Mouse (Mus musculus) intestine, embryonic 14.5 days (tissue): ENCODE measurements around the gene Anpep. TPM values are rescaled to one million over a fixed set of nuclear protein-coding genes. Genes with fewer than 3 reads are reported as not detected.
A peak's percentile ranks its signal among the peaks of the same experiment; 100 is the strongest.

ENCODE experiments used
- ATAC-seq: fragments of 200-750 bp; cut with Nextera tagmentation; replicated peaks from 2 replicates; pipeline ENCODE4 v1.8.0; 2017; ENCODE audit warnings: low read depth, moderate number of reproducible peaks, moderate TSS enrichment, moderate library complexity; ENCODE audit not compliant: low FRiP score, low TSS enrichment
- DNase-seq: peaks from one replicate; pipeline ENCODE4 v3.0.0-alpha.2; 2018; ENCODE audit warnings: low spot score
- H3K27ac ChIP-seq: fragments of 300-500 bp; sonication (generic); 2 replicates; pipeline ENCODE4 v1.5.1; 2014; ENCODE audit warnings: low read depth, mild to moderate bottlenecking, control low read depth
- H3K27me3 ChIP-seq: fragments of 300-500 bp; sonication (generic); replicated peaks from 2 replicates; pipeline ENCODE4 v1.6.1; 2014; ENCODE audit warnings: low read length, control low read depth; ENCODE audit not compliant: control insufficient read depth, insufficient read depth
- H3K36me3 ChIP-seq: fragments of 300-500 bp; sonication (generic); 2 replicates; pipeline ENCODE4 v1.6.1; 2014; ENCODE audit warnings: low read length, control low read depth; ENCODE audit not compliant: control insufficient read depth, insufficient read depth
- H3K4me1 ChIP-seq: fragments of 300-500 bp; sonication (generic); replicated peaks from 2 replicates; pipeline ENCODE4 v1.6.1; 2014; ENCODE audit warnings: low read length, control low read depth, mixed read lengths; ENCODE audit not compliant: control insufficient read depth, insufficient read depth
- H3K4me2 ChIP-seq: fragments of 300-500 bp; sonication (generic); 2 replicates; pipeline ENCODE4 v1.6.1; 2014; ENCODE audit warnings: low read length
- H3K4me3 ChIP-seq: fragments of 300-500 bp; sonication (generic); 2 replicates; pipeline ENCODE4 v1.5.1; 2014; ENCODE audit warnings: low read depth, low read length, control low read depth, mixed read lengths
- H3K9ac ChIP-seq: fragments of 300-500 bp; sonication (generic); 2 replicates; pipeline ENCODE4 v1.6.1; 2014; ENCODE audit warnings: mild to moderate bottlenecking, low read length
- H3K9me3 ChIP-seq: fragments of 300-500 bp; sonication (generic); 2 replicates; pipeline ENCODE4 v1.6.1; 2016; ENCODE audit warnings: low read length, control low read depth; ENCODE audit not compliant: control insufficient read depth
- WGBS: fragments of 180-500 bp; shearing (Covaris S2); extraction: QIAGEN DNeasy Blood & Tissue Kit; methylation state at CpG from one replicate; pipeline ENCODE4 v1.1.7; 2014; 5-methylcytosine and 5-hydroxymethylcytosine counted together
- polyA plus RNA-seq: library from polyadenylated mRNA; unstranded; fragments of >200 nt; fragmentation: Nextera tagmentation; extraction: Ambion mirVana; gene quantifications from 2 replicates; pipeline ENCODE4 v1.2.1, GENCODE M21; 2014

Gene Anpep
- polyA plus RNA-seq, 1 experiment from 2014 or later, result 94.9 TPM

GRCm38 (mm10) chr7:79892576-79893428 lies 31.9 kb upstream of the Anpep start:
- Histone ChIP-seq H3K4me1 (no peaks in the 10 kb centered on the region), H3K4me2 (no peak overlapping the region), H3K9me3 (no peaks in the 10 kb centered on the region), H3K9ac (no peak overlapping the region), H3K4me3 (no peak overlapping the region), H3K36me3 (peaks cover 26% of the 10 kb centered on the region; the same call in 1 of the 2 replicates), H3K27ac (peak overlapping the region; percentile 57; the same call in 1 of the 2 replicates), H3K27me3 (no peaks in the 10 kb centered on the region)
- ATAC-seq (no peak; the same call in 1 of the 2 replicates), DNase-seq (no peak)
- WGBS, result 71% methylated on average over 6 of the region's 6 CpGs

DNA sequence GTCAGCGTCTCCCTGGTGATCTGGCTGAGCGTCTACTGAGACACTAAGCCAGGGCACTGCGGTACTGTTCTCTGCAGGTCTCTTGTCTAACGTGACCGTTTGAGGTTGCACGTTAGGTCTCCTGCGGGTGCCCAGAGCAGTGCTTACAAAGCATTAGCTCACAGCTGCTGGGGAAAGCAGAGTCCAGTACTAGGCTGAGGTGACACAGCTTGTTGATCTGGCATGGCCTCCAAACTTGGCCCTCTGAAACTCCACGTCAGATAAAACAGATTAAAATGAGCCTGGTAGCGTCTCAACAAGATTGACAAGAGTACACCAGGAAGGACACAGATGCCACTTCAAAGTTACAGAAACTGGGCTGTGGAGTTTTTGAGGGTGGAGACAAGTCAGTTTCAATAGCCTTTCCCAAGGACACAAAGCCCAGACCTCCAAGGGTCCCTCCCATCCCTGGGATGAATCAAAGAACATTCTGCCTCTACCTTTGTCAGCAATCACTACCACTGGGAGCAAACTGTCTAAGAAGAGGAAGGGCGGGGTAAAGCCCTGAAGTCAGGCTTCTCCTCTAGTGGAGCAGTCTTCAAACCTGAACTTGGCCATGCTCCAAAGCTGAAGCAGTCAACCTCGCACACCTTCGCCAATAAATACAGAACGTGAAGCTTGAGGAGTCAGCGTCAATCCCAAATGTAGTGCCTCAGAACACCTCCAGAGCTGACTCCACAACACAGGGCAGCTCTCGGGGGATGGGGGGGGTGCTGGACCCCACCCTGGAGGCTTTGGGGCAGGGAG lies 29.8 kb upstream of the Anpep start:
- WGBS, result 83% methylated on average over 15 of the region's 15 CpGs
- Histone ChIP-seq H3K4me3 (no peak overlapping the region), H3K9me3 (no peaks in the 10 kb centered on the region), H3K36me3 (peaks cover 17% of the 10 kb centered on the region; the same call in 1 of the 2 replicates), H3K27ac (peak overlapping the region; percentile 57), H3K4me1 (no peaks in the 10 kb centered on the region), H3K27me3 (no peaks in the 10 kb centered on the region), H3K9ac (no peak overlapping the region), H3K4me2 (no peak overlapping the region)
- ATAC-seq, result 0 out of 2 replicates have a peak, but pooled peaks have one; percentile 6
- no peak for DNase-seq

DNA sequence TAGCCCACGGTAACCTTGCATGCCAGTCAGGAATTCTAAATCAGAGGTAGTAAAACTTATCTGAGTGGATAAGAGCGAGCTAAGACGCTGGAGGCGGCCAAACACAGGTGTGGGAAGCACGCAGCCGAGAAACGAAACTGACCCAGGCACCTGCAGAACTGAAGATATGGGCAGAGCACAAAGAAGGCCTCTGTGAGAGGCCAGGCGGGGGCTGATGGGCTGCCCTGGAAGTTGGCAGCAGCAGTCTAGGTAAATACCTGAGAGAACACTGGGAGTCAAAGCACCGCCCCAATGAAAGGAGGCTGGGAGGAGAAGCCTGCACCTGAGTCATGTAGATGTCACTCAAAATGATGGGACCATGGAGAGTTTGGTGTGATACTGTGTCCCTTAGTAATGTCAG lies 27.7 kb upstream of the Anpep start:
- H3K27me3 ChIP-seq, result no peaks in the 10 kb centered on the region
- peak overlapping the region; percentile 65 for H3K27ac ChIP-seq
- WGBS, result 66% methylated on average over 9 of the region's 9 CpGs
- no peak overlapping the region for H3K9ac ChIP-seq
- ATAC-seq, result peak; percentile 85
- peaks cover 16% of the 10 kb centered on the region; the same call in 1 of the 2 replicates for H3K36me3 ChIP-seq
- no peak overlapping the region for H3K4me2 ChIP-seq
- H3K4me3 ChIP-seq, result no peak overlapping the region
- no peaks in the 10 kb centered on the region for H3K4me1 ChIP-seq
- DNase-seq, result no peak
- no peaks in the 10 kb centered on the region for H3K9me3 ChIP-seq

DNA sequence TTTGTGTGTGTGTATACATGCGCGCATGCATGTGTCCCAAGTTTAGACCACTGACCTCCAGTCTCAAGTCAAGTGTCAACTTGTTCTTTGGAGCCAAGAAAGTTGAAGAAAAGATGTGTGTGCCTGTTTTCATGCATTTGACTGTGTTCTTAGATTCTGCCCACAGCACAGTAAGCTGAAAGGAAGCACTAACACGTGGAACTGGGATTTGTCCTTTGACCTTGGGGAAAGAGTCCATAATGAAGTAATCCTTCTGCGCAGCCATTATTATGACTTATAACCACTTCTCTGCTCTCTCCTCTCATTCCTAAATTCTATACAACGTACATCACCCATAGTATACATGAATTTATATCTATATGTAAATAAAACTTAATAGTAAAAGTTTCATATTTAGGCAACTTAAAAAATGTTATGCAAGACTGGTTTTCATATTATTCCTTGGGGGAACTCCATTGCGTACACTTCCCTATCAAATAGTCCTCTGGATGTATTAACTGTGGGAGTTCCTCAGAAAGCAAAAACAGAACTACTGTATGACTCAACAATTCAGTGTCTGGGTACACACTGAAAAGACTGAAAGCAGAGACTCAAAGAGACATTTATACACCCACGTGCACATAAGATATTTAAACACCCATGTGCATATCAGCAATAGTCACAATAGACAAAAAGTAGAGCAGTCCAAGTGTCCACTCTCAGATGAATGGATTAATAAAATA lies 22.9 kb upstream of the Anpep start:
- no peaks in the 10 kb centered on the region for H3K4me1 ChIP-seq
- no peak overlapping the region for H3K4me3 ChIP-seq
- 83% methylated on average over 7 of the region's 7 CpGs for WGBS
- H3K4me2 ChIP-seq, result no peak overlapping the region
- no peaks in the 10 kb centered on the region for H3K9me3 ChIP-seq
- no peak overlapping the region for H3K27ac ChIP-seq
- H3K27me3 ChIP-seq, result no peaks in the 10 kb centered on the region
- no peak for DNase-seq
- no peak for ATAC-seq
- H3K9ac ChIP-seq, result no peak overlapping the region
- H3K36me3 ChIP-seq, result peaks cover 28% of the 10 kb centered on the region

- ATAC-seq, result no peak
- Histone ChIP-seq H3K27me3 (no peaks in the 10 kb centered on the region), H3K4me3 (no peak overlapping the region), H3K9me3 (no peaks in the 10 kb centered on the region), H3K9ac (no peak overlapping the region), H3K4me2 (no peak overlapping the region), H3K36me3 (peaks cover 29% of the 10 kb centered on the region), H3K27ac (no peak overlapping the region), H3K4me1 (no peaks in the 10 kb centered on the region)
- no peak for DNase-seq
- WGBS, result 84% methylated on average over 6 of the region's 6 CpGs
These were observed 21.0 kb upstream of the Anpep start for GRCm38 (mm10) chr7:79881901-79882300.

DNA sequence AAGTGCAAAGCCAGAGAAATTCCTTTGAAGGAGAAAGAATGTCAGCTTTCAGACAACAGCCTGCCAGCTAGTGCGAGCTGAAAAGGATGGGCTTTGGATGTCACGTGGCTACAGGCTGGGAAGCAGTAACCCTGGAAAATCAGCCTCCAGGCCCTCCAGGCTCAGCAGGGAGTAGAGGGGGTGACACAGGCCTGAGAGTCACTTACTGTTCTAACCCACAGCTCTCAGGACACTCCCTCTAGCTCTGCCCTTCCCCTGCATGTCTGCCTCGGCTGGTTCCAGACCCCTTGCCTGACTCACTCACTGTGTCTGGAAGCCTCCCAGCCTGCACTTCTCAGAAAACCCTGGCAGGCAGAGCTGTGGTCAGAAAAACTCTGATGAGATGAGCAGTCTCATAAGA lies 20.1 kb upstream of the Anpep start:
- Histone ChIP-seq H3K36me3 (peaks cover 33% of the 10 kb centered on the region), H3K9me3 (no peaks in the 10 kb centered on the region), H3K4me3 (no peak overlapping the region), H3K9ac (no peak overlapping the region), H3K4me1 (no peaks in the 10 kb centered on the region), H3K27ac (0 out of 2 replicates have a peak overlapping the region, but pooled peaks have one; percentile 22), H3K4me2 (no peak overlapping the region), H3K27me3 (no peaks in the 10 kb centered on the region)
- no peak for DNase-seq
- 39% methylated on average over 3 of the region's 3 CpGs for WGBS
- 0 out of 2 replicates have a peak, but pooled peaks have one; percentile 16 for ATAC-seq

GRCm38 (mm10) chr7:79880033-79880432 lies 19.2 kb upstream of the Anpep start:
- Histone ChIP-seq H3K27me3 (no peaks in the 10 kb centered on the region), H3K4me1 (no peaks in the 10 kb centered on the region), H3K27ac (no peak overlapping the region), H3K9ac (no peak overlapping the region), H3K9me3 (no peaks in the 10 kb centered on the region), H3K36me3 (peaks cover 27% of the 10 kb centered on the region), H3K4me3 (no peak overlapping the region), H3K4me2 (no peak overlapping the region)
- 88% methylated on average over 6 of the region's 6 CpGs for WGBS
- ATAC-seq (no peak), DNase-seq (no peak)

- DNase-seq, result no peak
- ATAC-seq, result peak; percentile 56; the same call in 1 of the 2 replicates
- no peak overlapping the region for H3K9ac ChIP-seq
- H3K4me2 ChIP-seq, result no peak overlapping the region
- H3K27me3 ChIP-seq, result no peaks in the 10 kb centered on the region
- H3K27ac ChIP-seq, result no peak overlapping the region
- no peaks in the 10 kb centered on the region for H3K4me1 ChIP-seq
- H3K36me3 ChIP-seq, result peaks cover 24% of the 10 kb centered on the region
- WGBS, result 38% methylated on average over 2 of the region's 2 CpGs
- no peaks in the 10 kb centered on the region for H3K9me3 ChIP-seq
- no peak overlapping the region for H3K4me3 ChIP-seq
These were observed 17.7 kb upstream of the Anpep start for GRCm38 (mm10) chr7:79878455-79879025.
